Mouse (Mus musculus) forebrain, postnatal 0 days (tissue): ENCODE measurements at regions not wholly inside any gene's neighbourhood (a gene's known extent, or its start where the extent isn't known, plus 50 kb on each side); places are given as distances from the start of the nearest gene placed in this dataset.

Source experiments
- ATAC-seq: fragments of 200-750 bp; cut with Nextera tagmentation; 2 replicates; pipeline ENCODE4 v1.8.0; 2017; ENCODE audit warnings: mild to moderate bottlenecking, moderate library complexity
- DNase-seq: peaks from one replicate; pipeline ENCODE4 v3.0.0-alpha.2; 2015
- H3K27ac ChIP-seq: fragments of 300-500 bp; sonication (generic); 2 replicates; pipeline ENCODE4 v1.5.1; 2014; ENCODE audit warnings: low read depth, mild to moderate bottlenecking, antibody characterized with exemption, low read length, moderate library complexity, mixed read lengths
- H3K27me3 ChIP-seq: fragments of 300-500 bp; sonication (generic); 2 replicates; pipeline ENCODE4 v1.6.1; 2014; ENCODE audit warnings: mild to moderate bottlenecking, low read length, mixed read lengths; ENCODE audit not compliant: insufficient read depth
- H3K36me3 ChIP-seq: fragments of 300-500 bp; sonication (generic); 2 replicates; pipeline ENCODE4 v1.6.1; 2014; ENCODE audit warnings: mild to moderate bottlenecking, moderate library complexity; ENCODE audit not compliant: insufficient read depth
- H3K4me1 ChIP-seq: fragments of 300-500 bp; sonication (generic); 2 replicates; pipeline ENCODE4 v1.6.1; 2014; ENCODE audit warnings: antibody characterized with exemption; ENCODE audit not compliant: insufficient read depth
- H3K4me2 ChIP-seq: fragments of 300-500 bp; sonication (generic); 2 replicates; pipeline ENCODE4 v1.6.1; 2014; ENCODE audit warnings: low read depth, mild to moderate bottlenecking, moderate library complexity
- H3K4me3 ChIP-seq: fragments of 300-500 bp; sonication (generic); 2 replicates; pipeline ENCODE4 v1.5.1; 2014; ENCODE audit warnings: low read depth, low read length, mixed read lengths
- H3K9ac ChIP-seq: fragments of 300-500 bp; sonication (generic); 2 replicates; pipeline ENCODE4 v1.6.1; 2014; ENCODE audit warnings: mild to moderate bottlenecking
- H3K9me3 ChIP-seq: fragments of 300-500 bp; sonication (generic); 2 replicates; pipeline ENCODE4 v1.6.1; 2016; ENCODE audit warnings: low read length
- CTCF ChIP-seq: sonication (generic); IDR thresholded peaks from 2 replicates; pipeline ENCODE4 v1.5.1; 2016; ENCODE audit warnings: antibody characterized with exemption, control low read depth, low read depth
- WGBS: fragments of 180-500 bp; shearing (Covaris S2); extraction: QIAGEN DNeasy Blood & Tissue Kit; methylation state at CpG from one replicate; pipeline ENCODE4 v1.1.7; 2014; 5-methylcytosine and 5-hydroxymethylcytosine counted together

DNA sequence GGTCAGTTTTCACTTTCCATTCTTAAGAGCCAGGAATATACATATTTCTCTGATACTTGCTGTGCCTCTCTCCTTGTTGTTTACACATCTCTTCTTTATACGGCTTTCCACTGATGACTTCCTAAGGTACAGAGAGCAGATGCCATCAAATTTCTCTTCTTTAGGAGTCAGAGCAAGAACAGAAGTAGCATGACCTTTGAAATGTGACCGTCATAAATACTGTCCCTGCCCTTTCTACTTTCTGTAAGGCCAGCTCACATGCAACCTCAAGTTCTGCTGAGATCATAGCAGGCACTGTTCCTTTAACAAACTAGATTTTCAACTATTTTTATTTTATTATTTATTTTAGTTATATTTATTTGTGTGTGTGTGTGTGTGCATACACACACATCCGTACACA is 800.1 kb upstream of the Adgrl4 start:
- H3K4me2 ChIP-seq, result no peak overlapping the region
- no peaks in the 10 kb centered on the region for H3K9me3 ChIP-seq
- no peaks in the 10 kb centered on the region for H3K27me3 ChIP-seq
- TF ChIP-seq CTCF, result no peak
- H3K4me3 ChIP-seq, result no peak overlapping the region
- no peak overlapping the region for H3K9ac ChIP-seq
- no peaks in the 10 kb centered on the region for H3K4me1 ChIP-seq
- H3K36me3 ChIP-seq, result no peaks in the 10 kb centered on the region
- no peak overlapping the region for H3K27ac ChIP-seq
- 92% methylated on average over 3 of the region's 3 CpGs for WGBS
- no peak for DNase-seq
- ATAC-seq, result no peak

GRCm38 (mm10) chr3:150640004-150640676 is 797.5 kb upstream of the Adgrl4 start:
- no peaks in the 10 kb centered on the region for H3K4me1 ChIP-seq
- H3K9me3 ChIP-seq, result no peaks in the 10 kb centered on the region
- TF ChIP-seq CTCF, result no peak
- H3K27ac ChIP-seq, result no peak overlapping the region
- no peaks in the 10 kb centered on the region for H3K27me3 ChIP-seq
- WGBS, result 96% methylated on average over 8 of the region's 8 CpGs
- H3K36me3 ChIP-seq, result no peaks in the 10 kb centered on the region
- no peak for ATAC-seq
- DNase-seq, result no peak
- H3K4me2 ChIP-seq, result no peak overlapping the region
- no peak overlapping the region for H3K9ac ChIP-seq
- H3K4me3 ChIP-seq, result no peak overlapping the region

- DNase-seq (no peak), ATAC-seq (no peak)
- WGBS, result 45% methylated on average over 3 of the region's 3 CpGs
Observed at GRCm38 (mm10) chr3:150648040-150648439, 789.6 kb upstream of the Adgrl4 start.

GRCm38 (mm10) chr3:150649783-150650565 is 787.7 kb upstream of the Adgrl4 start:
- Histone ChIP-seq H3K27ac (no peak overlapping the region), H3K4me1 (no peaks in the 10 kb centered on the region), H3K9me3 (no peaks in the 10 kb centered on the region), H3K36me3 (no peaks in the 10 kb centered on the region), H3K9ac (no peak overlapping the region), H3K27me3 (no peaks in the 10 kb centered on the region), H3K4me2 (no peak overlapping the region), H3K4me3 (no peak overlapping the region)
- ATAC-seq, result no peak
- DNase-seq, result no peak
- no peak for TF ChIP-seq CTCF
- 59% methylated on average over 3 of the region's 3 CpGs for WGBS

More at GRCm38 (mm10) chr3:150648040-150648439, 789.6 kb upstream of the Adgrl4 start:
- H3K4me2 ChIP-seq, result no peak overlapping the region
- no peak overlapping the region for H3K9ac ChIP-seq
- TF ChIP-seq CTCF, result no peak
- H3K9me3 ChIP-seq, result no peaks in the 10 kb centered on the region
- no peaks in the 10 kb centered on the region for H3K4me1 ChIP-seq
- H3K27ac ChIP-seq, result no peak overlapping the region
- no peaks in the 10 kb centered on the region for H3K36me3 ChIP-seq
- H3K27me3 ChIP-seq, result no peaks in the 10 kb centered on the region
- no peak overlapping the region for H3K4me3 ChIP-seq

- H3K9me3 ChIP-seq, result no peaks in the 10 kb centered on the region
- H3K27ac ChIP-seq, result no peak overlapping the region
- no peak overlapping the region for H3K9ac ChIP-seq
- H3K4me3 ChIP-seq, result no peak overlapping the region
- H3K27me3 ChIP-seq, result no peaks in the 10 kb centered on the region
- 81% methylated on average over 5 of the region's 5 CpGs for WGBS
- H3K4me2 ChIP-seq, result no peak overlapping the region
- ATAC-seq (no peak), DNase-seq (no peak)
- no peaks in the 10 kb centered on the region for H3K36me3 ChIP-seq
- TF ChIP-seq CTCF, result no peak
- H3K4me1 ChIP-seq, result no peaks in the 10 kb centered on the region
Observed at GRCm38 (mm10) chr3:150695751-150696150, 741.9 kb upstream of the Adgrl4 start.

DNA sequence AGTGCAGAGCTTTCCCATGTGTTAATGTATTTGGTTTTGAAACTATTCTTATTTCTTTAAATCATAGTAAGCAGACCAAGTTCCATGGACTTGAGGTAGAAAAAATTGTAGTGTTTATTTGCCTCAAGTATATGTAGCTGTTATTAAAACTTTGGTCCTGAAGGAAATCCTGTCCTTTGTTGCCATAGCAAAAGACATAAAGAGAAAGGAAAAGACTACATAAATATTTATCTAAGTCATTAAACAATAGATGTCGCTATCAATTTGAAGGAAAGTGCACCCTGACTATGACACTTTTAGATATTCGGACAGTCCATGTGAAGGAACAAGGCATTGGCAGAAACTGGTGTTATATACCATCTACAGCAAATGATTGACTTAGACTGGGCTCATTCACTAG is 737.7 kb upstream of the Adgrl4 start:
- 77% methylated on average over 2 of the region's 2 CpGs for WGBS
- no peak overlapping the region for H3K27ac ChIP-seq
- H3K36me3 ChIP-seq, result no peaks in the 10 kb centered on the region
- H3K4me3 ChIP-seq, result no peak overlapping the region
- no peak overlapping the region for H3K9ac ChIP-seq
- ATAC-seq, result no peak
- TF ChIP-seq CTCF, result no peak
- no peak for DNase-seq
- no peak overlapping the region for H3K4me2 ChIP-seq
- H3K4me1 ChIP-seq, result no peaks in the 10 kb centered on the region
- no peaks in the 10 kb centered on the region for H3K9me3 ChIP-seq
- no peaks in the 10 kb centered on the region for H3K27me3 ChIP-seq
